Mouse (Mus musculus) brain, embryonic 14.5 days (tissue): Measurements from ENCODE around the gene Rcan3.

Experiments
- CTCF ChIP-seq: fragments of 200-500 bp; IDR thresholded peaks from 2 replicates; pipeline ENCODE4 v1.5.1; 2012; ENCODE audit warnings: inconsistent platforms, mild to moderate bottlenecking, moderate library complexity, borderline replicate concordance; ENCODE audit not compliant: insufficient read depth, insufficient read length; ENCODE audit errors: extremely low read depth
- POLR2A ChIP-seq: fragments of 200-500 bp; IDR thresholded peaks from 2 replicates; pipeline ENCODE4 v1.6.1; 2012; ENCODE audit warnings: mild to moderate bottlenecking, inconsistent platforms, borderline replicate concordance; ENCODE audit not compliant: poor library complexity, insufficient read depth, insufficient read length, severe bottlenecking; ENCODE audit errors: extremely low read depth

DNA sequence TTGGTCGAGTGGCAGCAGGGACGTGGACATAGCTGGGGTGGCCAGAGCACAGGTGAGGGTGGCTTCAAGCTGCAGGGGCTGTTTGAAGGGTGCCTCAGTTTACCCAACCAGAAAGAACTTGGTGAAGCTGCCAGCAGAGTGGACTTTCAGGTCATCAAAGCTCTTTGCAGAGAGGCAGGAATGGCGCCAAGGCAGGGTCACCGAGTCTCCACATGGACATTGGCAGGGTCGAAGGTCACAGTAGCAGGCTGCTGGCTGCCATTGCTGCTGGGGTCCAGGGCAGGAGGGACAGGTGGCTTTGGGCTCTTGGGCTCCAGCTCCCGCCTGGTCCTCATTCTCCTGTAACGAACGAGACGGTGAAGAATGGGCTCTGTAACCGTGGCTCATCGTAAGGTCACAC lies 63.3 kb downstream of the Rcan3 start:
- TF ChIP-seq CTCF (no peak), POLR2A (no peak)
